Mouse (Mus musculus) fat pad, adult 2 months (tissue): ENCODE data around the gene Gm20661.

Experiments
- DNase-seq: peaks from one replicate; pipeline ENCODE4 v3.0.0-alpha.2; 2011; ENCODE audit warnings: low read depth, low spot score; ENCODE audit errors: extremely low read depth

The Gm20661 gene

DNA sequence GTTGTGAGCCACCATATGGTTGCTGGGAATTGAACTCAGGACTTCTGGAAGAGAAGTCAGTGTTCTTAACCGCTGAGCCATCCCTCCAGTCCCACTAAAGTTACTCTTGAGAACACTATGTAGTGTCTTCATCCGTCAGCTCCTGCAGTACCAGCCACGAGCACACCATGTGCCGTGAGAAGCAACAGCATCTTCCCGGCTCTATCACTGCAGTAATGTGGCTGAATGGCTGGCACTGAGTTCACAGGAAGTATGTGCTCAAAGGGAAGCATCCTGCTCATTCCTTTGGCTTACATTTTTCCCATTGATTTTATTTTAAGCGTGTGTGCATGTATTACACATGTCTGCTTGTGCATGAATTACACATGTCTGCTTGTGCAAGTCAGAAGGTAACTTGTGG, 15.4 kb upstream of the Gm20661 start:
- DNase-seq, result no peak

DNA sequence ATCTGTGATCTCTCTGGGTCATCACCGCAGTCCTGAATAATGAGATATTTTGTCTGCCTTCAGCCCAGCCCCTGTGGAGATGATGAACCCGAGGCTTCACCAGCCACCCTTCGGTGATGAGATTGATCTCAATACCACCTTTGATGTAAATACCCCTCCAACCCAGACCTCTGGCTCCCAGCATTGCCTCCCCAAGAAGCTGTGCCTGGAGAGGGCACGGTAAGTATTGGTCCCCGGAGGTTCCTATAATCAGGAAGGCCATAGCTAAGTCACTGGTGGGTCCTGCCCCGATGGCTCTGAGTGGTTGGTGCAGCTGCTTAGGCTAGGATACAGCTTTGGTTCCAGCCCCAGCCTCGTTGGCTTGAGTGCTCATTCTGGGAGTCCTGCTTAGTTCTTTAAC, 14.3 kb upstream of the Gm20661 start:
- DNase-seq, result no peak

DNA sequence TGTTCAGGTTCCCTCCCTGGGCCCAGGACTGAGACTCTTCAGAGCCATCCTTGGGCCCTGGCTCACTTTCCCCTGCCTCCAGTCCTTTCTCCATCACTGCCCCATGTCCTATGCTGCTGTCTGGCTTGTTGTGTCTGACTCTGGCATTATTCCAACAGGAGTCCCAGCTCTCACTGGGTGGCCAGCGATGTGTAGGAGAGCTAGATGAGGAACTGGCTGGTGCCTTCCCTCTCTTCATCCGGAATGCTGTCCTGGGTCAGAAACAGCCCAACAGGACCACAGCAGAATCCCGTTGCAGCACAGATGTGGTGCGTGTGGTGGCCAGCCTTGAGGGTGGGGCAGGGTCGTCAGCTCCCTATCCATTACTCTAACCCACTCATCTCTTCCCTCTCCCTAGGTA, 12.5 kb upstream of the Gm20661 start:
- DNase-seq, result no peak

- DNase-seq, result no peak
Measured at GRCm38 (mm10) chr9:107971690-107972541, 10.9 kb upstream of the Gm20661 start.

DNA sequence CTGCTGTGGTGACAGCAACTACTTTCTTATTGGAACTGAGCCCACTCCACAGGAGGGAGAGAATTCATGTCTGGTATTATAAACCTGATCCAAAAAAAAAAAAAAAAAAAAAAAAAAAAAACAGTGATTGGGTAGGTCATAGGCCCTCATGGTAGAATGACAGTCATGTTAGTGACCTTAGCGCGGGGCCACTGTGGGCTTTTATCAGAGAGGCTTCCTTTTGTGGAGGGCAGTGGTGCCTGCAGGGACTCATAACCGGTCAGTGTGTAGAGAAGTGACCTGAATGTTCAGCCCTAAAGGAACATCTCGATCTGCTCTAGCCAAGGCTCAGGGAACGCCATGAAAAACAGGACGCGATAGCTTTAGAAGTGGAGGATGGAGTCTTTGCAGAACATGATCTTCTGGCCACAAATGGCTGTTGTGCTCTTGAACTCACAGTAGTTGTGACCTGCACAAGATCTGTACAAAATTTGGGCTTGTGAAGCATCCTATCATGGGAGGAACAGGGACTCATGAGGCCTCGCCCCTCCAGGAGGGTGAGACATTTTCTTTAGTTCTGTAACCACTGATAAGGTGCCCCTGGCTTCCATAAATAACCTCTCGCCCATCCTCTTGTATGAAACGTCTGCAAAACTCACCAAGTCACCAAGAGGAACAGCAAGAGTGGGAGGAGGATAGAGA, 8.2 kb upstream of the Gm20661 start:
- no peak for DNase-seq

GRCm38 (mm10) chr9:107975399-107976386, 7.2 kb upstream of the Gm20661 start, which contains the start of gene Uba7:
Uba7 (plus strand) TSS chr9:107975505.
- DNase-seq, result no peak

- DNase-seq, result no peak
Measured at GRCm38 (mm10) chr9:107978815-107979214, 4.0 kb upstream of the Gm20661 start.

- no peak for DNase-seq
Measured at GRCm38 (mm10) chr9:107981684-107982605, 913 bp upstream of the Gm20661 start.

GRCm38 (mm10) chr9:107983421-107983890, 598 bp downstream of the Gm20661 start:
- no peak for DNase-seq

DNA sequence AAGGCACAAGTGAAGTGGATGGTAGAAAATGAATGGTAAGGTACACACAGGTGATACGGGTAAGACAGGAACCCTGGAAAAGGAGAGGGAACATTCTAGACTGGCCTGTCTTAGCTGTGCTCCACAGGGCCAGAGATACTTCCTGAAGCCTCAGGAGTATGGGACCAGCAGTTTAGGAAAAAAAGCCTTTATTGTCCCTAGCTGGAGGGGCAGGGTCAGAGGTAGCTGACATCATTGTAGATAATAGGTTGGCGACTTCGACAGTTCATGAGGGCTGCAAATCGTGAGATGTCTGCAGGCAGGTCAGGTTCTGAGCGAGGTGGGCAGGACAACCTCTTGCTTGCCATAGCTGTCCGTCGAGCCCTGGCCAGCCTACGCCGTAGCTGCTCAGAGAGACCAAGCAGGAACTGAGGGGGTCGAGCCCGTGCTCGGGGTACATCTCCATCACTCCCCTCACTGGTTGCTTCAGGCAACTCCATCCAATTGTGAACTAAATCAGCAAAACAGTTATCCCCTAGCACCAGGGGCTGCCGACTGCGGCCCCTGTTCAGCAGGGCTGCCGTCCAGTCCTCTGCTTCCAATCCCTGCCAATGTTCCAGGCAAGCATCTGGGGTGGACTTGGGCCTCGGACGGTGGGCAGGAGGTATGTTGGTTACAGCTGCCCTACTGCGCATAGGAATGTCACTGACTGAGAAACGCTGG, 1.3 kb downstream of the Gm20661 start:
- DNase-seq, result no peak

GRCm38 (mm10) chr9:107984754-107985055, 1.8 kb downstream of the Gm20661 start:
- no peak for DNase-seq

DNA sequence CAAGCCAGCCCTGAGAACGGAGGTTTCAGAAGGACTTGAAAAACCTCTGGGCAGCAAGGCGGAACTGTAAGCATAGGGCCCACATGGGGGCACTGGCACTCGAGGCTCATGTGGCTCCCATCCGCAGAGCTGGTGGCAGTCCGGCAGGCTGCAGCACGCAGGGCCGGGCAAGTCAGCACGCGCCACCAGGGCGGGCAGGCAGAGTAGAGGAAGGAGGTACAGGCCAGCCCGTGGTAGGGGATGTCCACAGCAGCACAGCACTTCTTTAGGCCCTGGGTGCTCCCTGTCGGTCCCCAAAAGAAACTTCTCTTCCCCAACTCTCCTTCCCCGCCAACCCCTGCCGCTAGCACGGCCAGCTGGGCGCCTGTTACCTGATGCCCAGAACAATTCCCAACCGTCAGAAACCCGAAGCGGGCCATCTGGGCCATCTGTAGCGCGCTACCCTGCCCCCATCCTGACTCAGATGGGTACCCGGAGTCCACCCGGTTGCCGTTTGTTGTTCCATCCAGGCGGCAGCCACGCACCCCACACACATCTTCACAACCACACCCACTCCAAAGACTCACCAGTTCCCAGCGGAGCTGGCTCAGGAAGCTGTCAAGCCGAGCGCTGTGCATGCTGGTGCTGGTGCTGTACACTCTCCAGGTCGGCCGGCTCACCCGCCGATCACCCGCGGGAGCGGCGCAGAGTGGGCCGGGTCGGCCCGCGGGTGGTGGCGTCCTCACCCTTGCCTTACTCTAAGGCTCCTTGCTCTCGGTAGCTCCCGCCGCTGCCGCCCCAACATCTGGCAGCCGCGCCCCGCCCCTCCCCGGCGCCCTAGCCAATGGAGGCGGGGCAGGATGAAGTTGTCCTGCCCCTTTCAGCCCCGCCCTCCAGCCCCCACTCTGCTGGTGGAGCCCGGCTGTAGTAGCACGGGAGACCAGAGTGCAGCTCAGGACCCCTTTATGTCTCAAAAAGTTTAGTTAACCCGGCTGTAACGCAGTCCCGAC, 2.6 kb downstream of the Gm20661 start, which contains the start of gene Inka1:
Gene Inka1, minus strand, starts transcription at position 749 of the 989 bp plus-strand sequence.
- no peak for DNase-seq

DNA sequence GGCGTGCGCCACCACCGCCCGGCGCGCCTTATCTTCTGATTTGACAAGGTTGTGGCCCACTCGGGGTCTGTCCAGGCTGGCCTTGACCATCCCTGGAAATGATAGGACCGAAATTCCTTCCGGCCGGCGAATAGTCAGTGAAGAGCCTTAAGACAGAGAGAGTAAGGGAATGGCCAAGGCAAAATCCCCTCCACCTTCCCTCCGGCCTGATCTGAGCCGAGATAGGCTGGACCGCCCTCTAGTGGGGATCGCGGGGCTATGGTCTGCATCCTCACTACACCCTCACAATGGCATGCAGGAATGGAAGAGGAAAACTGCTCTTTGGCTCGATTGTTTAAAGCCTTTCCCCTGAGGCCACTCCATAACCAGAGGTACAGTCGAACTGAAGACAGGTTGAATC, 3.5 kb downstream of the Gm20661 start:
- DNase-seq, result no peak

GRCm38 (mm10) chr9:107987950-107988349, 5.1 kb downstream of the Gm20661 start:
- no peak for DNase-seq

- DNase-seq, result no peak
Measured at GRCm38 (mm10) chr9:107992197-107992596, 9.3 kb downstream of the Gm20661 start, which contains the start of gene Cdhr4. Cdhr4 (plus strand) TSS chr9:107992497.

GRCm38 (mm10) chr9:107993013-107993412, 10.2 kb downstream of the Gm20661 start:
- DNase-seq, result no peak

- DNase-seq, result no peak
Measured at GRCm38 (mm10) chr9:107994464-107994863, 11.6 kb downstream of the Gm20661 start.

- no peak for DNase-seq
Measured at GRCm38 (mm10) chr9:107995513-107995912, 12.7 kb downstream of the Gm20661 start.
